Mouse (Mus musculus): ENCODE measurements at regions not wholly inside any gene's neighbourhood (a gene's known extent, or its start where the extent isn't known, plus 50 kb on each side); places are given as distances from the start of the nearest gene placed in this dataset.

GRCm38 (mm10) chr1:155000301-155000700, 99.1 kb downstream of the Ier5 start:
- TF ChIP-seq CTCF (IDR thresholded peaks at IDR 0.05), result no peak
- DNase-seq (ENCODE audit: low read depth, low spot score) (no peak), ATAC-seq (no peak)
- in situ Hi-C loops (cut with MboI; ENCODE audit: low pct_unique_long_range_greater_than_20kb), result loop anchor here (25.0 kb wide), 1 partner anchor 1113 kb away; the partner anchor contains the start of genes Glul and Teddm1a
- peaks cover 36% of the 10 kb centered on the region for H3K27me3 ChIP-seq
- POLR2A ChIA-PET, result no interaction called here
- CTCF ChIA-PET, result no interaction called here

GRCm38 (mm10) chr1:154999501-155000131, 99.8 kb downstream of the Ier5 start:
- ATAC-seq, result no peak
- POLR2A ChIA-PET, result no interaction called here
- TF ChIP-seq CTCF (IDR thresholded peaks at IDR 0.05), result no peak
- no peak for DNase-seq (ENCODE audit: low read depth, low spot score)
- CTCF ChIA-PET, result interaction anchor here (1.1 kb wide), 1 partner anchor 9 kb away, joined by 3 read pairs; no protein-coding TSS in a partner anchor
- H3K27me3 ChIP-seq, result peaks cover 36% of the 10 kb centered on the region
- in situ Hi-C loops (cut with MboI; ENCODE audit: low pct_unique_long_range_greater_than_20kb), result loop anchor here (25.0 kb wide), 1 partner anchor 1112 kb away; the partner anchor contains the start of genes Glul and Teddm1a

- CTCF ChIA-PET, result interaction anchor here (2.2 kb wide), 1 partner anchor 11 kb away, joined by 7 read pairs; no protein-coding TSS in a partner anchor
- in situ Hi-C loops (cut with MboI; ENCODE audit: low pct_unique_long_range_greater_than_20kb), result no loop called here
- ATAC-seq (no peak), DNase-seq (ENCODE audit: low read depth, low spot score) (no peak)
- H3K27me3 ChIP-seq, result peaks cover 25% of the 10 kb centered on the region
- POLR2A ChIA-PET, result no interaction called here
- TF ChIP-seq CTCF (IDR thresholded peaks at IDR 0.05), result no peak
Measured at GRCm38 (mm10) chr1:154995778-154996390, 103.6 kb downstream of the Ier5 start.

- POLR2A ChIA-PET, result no interaction called here
- no peak for TF ChIP-seq CTCF (IDR thresholded peaks at IDR 0.05)
- in situ Hi-C loops (cut with MboI; ENCODE audit: low pct_unique_long_range_greater_than_20kb), result no loop called here
- H3K27me3 ChIP-seq, result peaks cover 26% of the 10 kb centered on the region
- no peak for ATAC-seq
- no peak for DNase-seq (ENCODE audit: low read depth, low spot score)
- CTCF ChIA-PET, result interaction anchor here (1.2 to 1.6 kb wide), 2 partner anchors 13 to 212 kb away, joined by 3 read pairs; no protein-coding TSS in a partner anchor
Measured at GRCm38 (mm10) chr1:154993927-154994856, 105.2 kb downstream of the Ier5 start.

GRCm38 (mm10) chr1:154983325-154983724, 99.0 kb upstream of the Cacna1e start:
- POLR2A ChIA-PET, result no interaction called here
- TF ChIP-seq CTCF (IDR thresholded peaks at IDR 0.05), result no peak
- ATAC-seq (no peak), DNase-seq (ENCODE audit: low read depth, low spot score) (no peak)
- CTCF ChIA-PET, result no interaction called here
- H3K27me3 ChIP-seq, result peaks cover 21% of the 10 kb centered on the region
- in situ Hi-C loops (cut with MboI; ENCODE audit: low pct_unique_long_range_greater_than_20kb), result no loop called here

- in situ Hi-C loops (cut with MboI; ENCODE audit: low pct_unique_long_range_greater_than_20kb), result no loop called here
- ATAC-seq, result no peak
- peaks cover 21% of the 10 kb centered on the region for H3K27me3 ChIP-seq
- CTCF ChIA-PET, result no interaction called here
- no peak for TF ChIP-seq CTCF (IDR thresholded peaks at IDR 0.05)
- DNase-seq (ENCODE audit: low read depth, low spot score), result no peak
- POLR2A ChIA-PET, result no interaction called here
Measured at GRCm38 (mm10) chr1:154982836-154983235, 98.5 kb upstream of the Cacna1e start.

- peaks cover 21% of the 10 kb centered on the region for H3K27me3 ChIP-seq
- no peak for DNase-seq (ENCODE audit: low read depth, low spot score)
- no peak for ATAC-seq
- ChIA-PET CTCF (interaction anchor here (0.8 kb wide), 1 partner anchor 25 kb away, joined by 3 read pairs; no protein-coding TSS in a partner anchor), POLR2A (no interaction called here)
- TF ChIP-seq CTCF (IDR thresholded peaks at IDR 0.05), result no peak
- in situ Hi-C loops (cut with MboI; ENCODE audit: low pct_unique_long_range_greater_than_20kb), result no loop called here
Measured at GRCm38 (mm10) chr1:154981687-154982086, 97.4 kb upstream of the Cacna1e start.

- POLR2A ChIA-PET, result no interaction called here
- no peak for ATAC-seq
- in situ Hi-C loops (cut with MboI; ENCODE audit: low pct_unique_long_range_greater_than_20kb), result no loop called here
Measured at GRCm38 (mm10) chr1:154975732-154976131, 91.4 kb upstream of the Cacna1e start.

GRCm38 (mm10) chr1:154961271-154961670, 77.0 kb upstream of the Cacna1e start:
- ATAC-seq, result no peak
- no peak for DNase-seq (ENCODE audit: low read depth, low spot score)
- H3K27me3 ChIP-seq, result peaks cover 26% of the 10 kb centered on the region
- ChIA-PET CTCF (no interaction called here), POLR2A (interaction anchor here (0.6 kb wide), 1 partner anchor 35 kb away, joined by 7 read pairs; no protein-coding TSS in a partner anchor)
- no peak for TF ChIP-seq CTCF (IDR thresholded peaks at IDR 0.05)
- in situ Hi-C loops (cut with MboI; ENCODE audit: low pct_unique_long_range_greater_than_20kb), result no loop called here

More at GRCm38 (mm10) chr1:154975732-154976131, 91.4 kb upstream of the Cacna1e start:
- no peak for DNase-seq (ENCODE audit: low read depth, low spot score)
- CTCF ChIA-PET, result interaction anchor here (1.3 kb wide), 1 partner anchor 10 kb away, joined by 3 read pairs; no protein-coding TSS in a partner anchor
- TF ChIP-seq CTCF (IDR thresholded peaks at IDR 0.05), result no peak
- peaks cover 9% of the 10 kb centered on the region for H3K27me3 ChIP-seq

GRCm38 (mm10) chr1:154956625-154957031, 72.3 kb upstream of the Cacna1e start:
- in situ Hi-C loops (cut with MboI; ENCODE audit: low pct_unique_long_range_greater_than_20kb), result no loop called here
- no peak for TF ChIP-seq CTCF (IDR thresholded peaks at IDR 0.05)
- ATAC-seq, result no peak
- ChIA-PET CTCF (no interaction called here), POLR2A (no interaction called here)
- peaks cover 15% of the 10 kb centered on the region for H3K27me3 ChIP-seq
- no peak for DNase-seq (ENCODE audit: low read depth, low spot score)
